ENCODE assay signal across 8 mouse cellular contexts in the genomic region with DNA sequence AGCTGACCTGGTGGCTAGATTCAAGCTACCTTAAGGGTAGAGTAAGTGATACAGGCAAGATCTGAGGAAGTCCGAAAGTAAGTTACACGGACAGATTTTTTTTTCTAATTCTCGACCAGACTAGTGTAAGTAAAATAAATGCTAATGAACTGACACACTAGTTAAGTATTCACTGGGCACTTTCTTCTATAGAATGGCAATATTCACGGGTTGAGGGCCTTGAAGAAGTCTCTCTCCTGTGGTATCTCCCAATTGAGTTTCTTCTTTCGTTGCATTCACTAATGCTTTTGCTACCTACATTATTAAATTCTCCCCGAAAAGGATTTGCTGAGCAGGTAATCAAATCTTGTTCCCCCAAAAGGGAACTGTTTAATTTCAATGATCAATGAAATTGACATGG. TPM values are rescaled to one million over a fixed set of nuclear protein-coding genes. Genes with fewer than 3 reads are reported as not detected.
DNase-seq lines count a peak whose midpoint lies in the region; ATAC-seq lines count a peak whose summit lies in the region.

No protein-coding gene starts in this region.

- peak overlapping the region; percentile 92 for H3K4me3 ChIP-seq in kidney, embryonic 14.5 days (ENCODE audit: low read length)
- peak overlapping the region; percentile 83 for H3K4me3 ChIP-seq in hindbrain, embryonic 13.5 days
- H3K4me3 ChIP-seq in midbrain, embryonic 14.5 days (replicated peaks; ENCODE audit: low read depth, low read length), result peak overlapping the region; percentile 75

- no peak overlapping the region for H3K27ac ChIP-seq in kidney, embryonic 14.5 days (ENCODE audit: low read depth, low read length)
- no peak overlapping the region for H3K27ac ChIP-seq in hindbrain, embryonic 13.5 days
- H3K27ac ChIP-seq in midbrain, embryonic 14.5 days (replicated peaks; ENCODE audit: low read depth, low read length), result no peak overlapping the region

- WGBS in kidney, embryonic 14.5 days, result 19% methylated on average over 6 of the region's 6 CpGs
- 26% methylated on average over 6 of the region's 6 CpGs for whole genome bisulfite sequencing in hindbrain, embryonic 13.5 days
- WGBS in midbrain, embryonic 14.5 days, result 28% methylated on average over 6 of the region's 6 CpGs

- peak overlapping the region; percentile 71 for H3K4me2 ChIP-seq in kidney, embryonic 14.5 days (replicated peaks; ENCODE audit: low read depth, low read length)
- H3K4me2 ChIP-seq in hindbrain, embryonic 13.5 days, result peak overlapping the region; percentile 64
- H3K4me2 ChIP-seq in midbrain, embryonic 14.5 days (ENCODE audit: low read length), result peak overlapping the region; percentile 59

- no peak for ATAC-seq in kidney, embryonic 14.5 days (ENCODE audit: low FRiP score, low TSS enrichment)
- no peak for ATAC-seq in hindbrain, embryonic 13.5 days (ENCODE audit: low FRiP score)
- no peak for ATAC-seq in midbrain, embryonic 14.5 days (ENCODE audit: low FRiP score, low TSS enrichment)
- no peak for ATAC-seq in cerebellum, adult (ENCODE audit: insufficient number of reproducible peaks, low FRiP score, low TSS enrichment)

- intact Hi-C loops in gastrocnemius, postnatal 36 days (cut with DNase I), result no loop called here

- no peaks in the 10 kb centered on the region for H3K36me3 ChIP-seq in kidney, embryonic 14.5 days (ENCODE audit: control insufficient read depth, insufficient read depth, low read length)
- no peaks in the 10 kb centered on the region for H3K36me3 ChIP-seq in hindbrain, embryonic 13.5 days
- H3K36me3 ChIP-seq in midbrain, embryonic 14.5 days (ENCODE audit: control insufficient read depth, insufficient read depth, low read length), result no peaks in the 10 kb centered on the region

- no peak for DNase-seq in kidney, adult 18-20 months
- peak; percentile 34 for DNase-seq in adipocyte (ENCODE audit: low spot score)
- no peak for DNase-seq in midbrain, embryonic 14.5 days
- no peak for DNase-seq in gastrocnemius, postnatal 36 days
- no peak for DNase-seq in spleen, adult 18-20 months

- H3K9ac ChIP-seq in kidney, embryonic 14.5 days (ENCODE audit: low read depth, low read length), result peak overlapping the region; percentile 78
- H3K9ac ChIP-seq in hindbrain, embryonic 13.5 days, result peak overlapping the region; percentile 89; the same call in 1 of the 2 replicates
- no peak overlapping the region; the same call in 1 of the 2 replicates for H3K9ac ChIP-seq in midbrain, embryonic 14.5 days (replicated peaks; ENCODE audit: low read length)

- peaks cover 15% of the 10 kb centered on the region for H3K4me1 ChIP-seq in kidney, embryonic 14.5 days (ENCODE audit: control insufficient read depth, insufficient read depth, low read length)
- H3K4me1 ChIP-seq in hindbrain, embryonic 13.5 days (replicated peaks), result peaks cover 22% of the 10 kb centered on the region
- peaks cover 13% of the 10 kb centered on the region; the same call in 1 of the 2 replicates for H3K4me1 ChIP-seq in midbrain, embryonic 14.5 days (ENCODE audit: control insufficient read depth, insufficient read depth, low read length)

- H3K27me3 ChIP-seq in kidney, embryonic 14.5 days (ENCODE audit: control insufficient read depth, insufficient read depth, low read length), result no peaks in the 10 kb centered on the region
- no peaks in the 10 kb centered on the region for H3K27me3 ChIP-seq in hindbrain, embryonic 13.5 days
- H3K27me3 ChIP-seq in midbrain, embryonic 14.5 days (ENCODE audit: control insufficient read depth, insufficient read depth, low read length), result no peaks in the 10 kb centered on the region

- H3K9me3 ChIP-seq in kidney, embryonic 14.5 days (ENCODE audit: control insufficient read depth, low read length), result no peaks in the 10 kb centered on the region
- no peaks in the 10 kb centered on the region for H3K9me3 ChIP-seq in hindbrain, embryonic 13.5 days
- H3K9me3 ChIP-seq in midbrain, embryonic 14.5 days (ENCODE audit: control insufficient read depth, low read length), result no peaks in the 10 kb centered on the region

RNA-seq across cellular contexts. Expression of a gene that starts 0.7 kb away (rescaled TPM):
- polyA plus RNA-seq in kidney, embryonic 14.5 days (2014; fragmentation: Nextera tagmentation; extraction: Ambion mirVana), result 19.4 and 48.4 TPM in 2 replicates
- polyA plus RNA-seq in hindbrain, embryonic 13.5 days (2015; fragmentation: Nextera tagmentation; extraction: Ambion mirVana), result 23.9 and 24.7 TPM in 2 replicates
- polyA plus RNA-seq in midbrain, embryonic 14.5 days (2014; fragmentation: Nextera tagmentation; extraction: Ambion mirVana), result 19.3 and 34.4 TPM in 2 replicates
- total RNA-seq in gastrocnemius, postnatal 36 days (2021), result 1 to 10 TPM; 2.8 to 3.0 TPM

RNA-seq across cellular contexts. Expression of a gene that starts 25.6 kb away (rescaled TPM):
- 5.5 and 8.7 TPM in 2 replicates for polyA plus RNA-seq in kidney, embryonic 14.5 days (2014; fragmentation: Nextera tagmentation; extraction: Ambion mirVana)
- 7.5 and 8.1 TPM in 2 replicates for polyA plus RNA-seq in hindbrain, embryonic 13.5 days (2015; fragmentation: Nextera tagmentation; extraction: Ambion mirVana)
- polyA plus RNA-seq in midbrain, embryonic 14.5 days (2014; fragmentation: Nextera tagmentation; extraction: Ambion mirVana), result 9.2 and 9.3 TPM in 2 replicates
- total RNA-seq in gastrocnemius, postnatal 36 days (2021), result 10 to 100 TPM in 1 of 2 experiments, 1 to 10 TPM in 1; 9.3 to 11.6 TPM
